Mouse (Mus musculus) liver, embryonic 11.5 days (tissue): Measurements from ENCODE around the gene Cdipt. TPM values are rescaled to one million over a fixed set of nuclear protein-coding genes. Genes with fewer than 3 reads are reported as not detected.

ENCODE experiments used
- ATAC-seq: fragments of 200-750 bp; cut with Nextera tagmentation; replicated peaks from 2 replicates; pipeline ENCODE4 v1.8.0; 2017; ENCODE audit warnings: moderate number of reproducible peaks, mild to moderate bottlenecking, moderate TSS enrichment, moderate library complexity; ENCODE audit not compliant: low FRiP score
- DNase-seq: peaks from one replicate; pipeline ENCODE4 v3.0.0-alpha.2; 2017; ENCODE audit warnings: low spot score
- H3K27ac ChIP-seq: fragments of 300-500 bp; sonication (generic); 2 replicates; pipeline ENCODE4 v1.5.1; 2014; ENCODE audit warnings: mild to moderate bottlenecking, low read depth, low read length, control low read depth
- H3K27me3 ChIP-seq: fragments of 300-500 bp; sonication (generic); replicated peaks from 2 replicates; pipeline ENCODE4 v1.6.1; 2014; ENCODE audit warnings: low read length, mixed read lengths; ENCODE audit not compliant: control insufficient read depth, insufficient read depth
- H3K36me3 ChIP-seq: fragments of 300-500 bp; sonication (generic); 2 replicates; pipeline ENCODE4 v1.6.1; 2014; ENCODE audit warnings: mild to moderate bottlenecking, low read length, moderate library complexity, mixed read lengths; ENCODE audit not compliant: control insufficient read depth, insufficient read depth
- H3K4me1 ChIP-seq: fragments of 300-500 bp; sonication (generic); replicated peaks from 2 replicates; pipeline ENCODE4 v1.6.1; 2014; ENCODE audit warnings: low read length, mixed read lengths; ENCODE audit not compliant: control insufficient read depth, insufficient read depth
- H3K4me2 ChIP-seq: fragments of 300-500 bp; sonication (generic); 2 replicates; pipeline ENCODE4 v1.6.1; 2014; ENCODE audit warnings: mild to moderate bottlenecking, control low read depth, moderate library complexity
- H3K4me3 ChIP-seq: fragments of 300-500 bp; sonication (generic); 2 replicates; pipeline ENCODE4 v1.5.1; 2014; ENCODE audit warnings: low read depth, low read length, control low read depth
- H3K9ac ChIP-seq: fragments of 300-500 bp; sonication (generic); 2 replicates; pipeline ENCODE4 v1.6.1; 2014; ENCODE audit warnings: low read depth, low read length, control low read depth
- H3K9me3 ChIP-seq: fragments of 300-500 bp; sonication (generic); 2 replicates; pipeline ENCODE4 v1.6.1; 2016; ENCODE audit warnings: low read length, inconsistent platforms, mixed read lengths; ENCODE audit not compliant: control insufficient read depth
- WGBS: fragments of 180-500 bp; shearing (Covaris S2); extraction: QIAGEN DNeasy Blood & Tissue Kit; methylation state at CpG from one replicate; pipeline ENCODE4 v1.1.7; 2014; 5-methylcytosine and 5-hydroxymethylcytosine counted together
- polyA plus RNA-seq: library from polyadenylated mRNA; unstranded; fragments of >200 nt; fragmentation: Nextera tagmentation; extraction: Ambion mirVana; gene quantifications from 2 replicates; pipeline ENCODE4 v1.2.1, GENCODE M21; 2014

Cdipt gene
- polyA plus RNA-seq, 1 experiment from 2014 or later = 72.2 TPM

DNA sequence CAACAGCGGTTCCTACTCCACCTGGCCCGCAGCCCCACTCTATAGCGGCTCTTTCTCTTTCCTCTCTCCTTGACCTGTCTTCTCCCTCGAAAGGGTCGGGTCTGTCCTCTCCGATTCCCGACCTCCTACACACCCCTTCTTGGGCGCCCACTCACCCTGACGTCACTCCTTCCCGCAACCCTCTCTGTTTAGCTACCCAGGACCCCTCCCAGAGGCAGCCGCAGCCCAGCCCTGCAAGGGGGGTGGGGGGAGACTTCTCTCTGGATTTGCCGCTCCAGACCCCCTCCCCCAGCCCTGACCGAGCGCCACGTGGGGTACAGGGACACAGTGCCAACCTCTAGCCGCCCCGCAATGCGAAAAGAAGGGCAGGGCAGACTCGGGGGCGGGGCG, 26.3 kb upstream of the Cdipt start, which contains the start of gene Asphd1:
TSS of gene Asphd1 (minus strand) at position 180 of the 390 bp plus-strand sequence.
- 2% methylated on average over 21 of the region's 21 CpGs for WGBS
- peak; percentile 32; the same call in 1 of the 2 replicates for ATAC-seq
- H3K36me3 ChIP-seq = peaks cover 7% of the 10 kb centered on the region; the same call in 1 of the 2 replicates
- no peak within 1 kb of the TSS for H3K27ac ChIP-seq
- peak within 1 kb of the TSS; percentile 53 for H3K4me3 ChIP-seq
- H3K4me1 ChIP-seq = peaks cover 10% of the 10 kb centered on the region
- peak within 1 kb of the TSS; percentile 99 for H3K4me2 ChIP-seq
- no peak within 1 kb of the TSS for H3K9ac ChIP-seq
- H3K9me3 ChIP-seq = no peaks in the 10 kb centered on the region
- no peak for DNase-seq
- H3K27me3 ChIP-seq = peaks cover 35% of the 10 kb centered on the region

DNA sequence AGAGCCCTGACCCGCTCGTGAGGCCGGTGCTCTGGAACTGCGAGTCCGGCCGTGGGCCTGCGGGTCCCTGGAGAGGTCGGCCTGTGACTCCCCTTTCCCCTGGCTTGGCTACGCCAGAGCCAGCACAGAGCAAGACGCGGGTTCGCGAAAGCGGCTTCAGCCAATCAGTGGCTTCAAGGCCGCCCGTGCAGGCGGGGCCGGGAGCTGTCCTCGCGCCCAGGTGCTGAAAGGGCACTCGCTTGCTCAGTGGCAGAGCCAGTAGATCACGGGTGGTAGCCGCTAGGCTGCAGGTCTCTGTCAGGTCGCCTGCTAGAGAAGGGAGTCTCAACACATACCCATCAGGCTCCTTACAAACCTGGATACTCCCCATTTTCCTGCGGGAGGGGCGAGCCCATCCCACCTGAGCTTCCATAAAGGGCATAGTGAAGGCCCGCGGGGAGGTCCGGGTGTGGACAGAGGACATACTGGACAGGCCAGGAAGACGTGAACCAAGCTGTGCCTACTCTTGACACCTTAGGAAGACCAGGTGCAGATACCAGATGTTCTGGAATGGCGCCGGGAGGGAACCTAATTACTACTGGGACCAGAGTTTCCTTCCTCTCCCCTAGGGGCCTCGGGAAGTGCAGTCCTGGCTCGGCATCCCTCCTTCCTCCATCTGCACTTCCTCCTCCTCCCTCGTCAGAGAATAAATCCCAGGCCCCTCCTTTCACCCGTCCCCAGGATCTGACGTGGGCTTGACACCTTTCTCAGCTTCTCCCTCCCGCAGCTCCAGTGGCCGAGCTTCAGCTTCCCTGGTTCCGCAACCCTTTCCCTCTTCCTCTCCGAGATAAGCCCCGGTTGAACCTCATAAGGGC, 25.7 kb upstream of the Cdipt start, which contains the start of gene Sez6l2:
TSS of gene Sez6l2 (plus strand) at position 771 of the 854 bp plus-strand sequence.
- WGBS = 2% methylated on average over 42 of the region's 42 CpGs
- no peak within 1 kb of the TSS for H3K9ac ChIP-seq

DNA sequence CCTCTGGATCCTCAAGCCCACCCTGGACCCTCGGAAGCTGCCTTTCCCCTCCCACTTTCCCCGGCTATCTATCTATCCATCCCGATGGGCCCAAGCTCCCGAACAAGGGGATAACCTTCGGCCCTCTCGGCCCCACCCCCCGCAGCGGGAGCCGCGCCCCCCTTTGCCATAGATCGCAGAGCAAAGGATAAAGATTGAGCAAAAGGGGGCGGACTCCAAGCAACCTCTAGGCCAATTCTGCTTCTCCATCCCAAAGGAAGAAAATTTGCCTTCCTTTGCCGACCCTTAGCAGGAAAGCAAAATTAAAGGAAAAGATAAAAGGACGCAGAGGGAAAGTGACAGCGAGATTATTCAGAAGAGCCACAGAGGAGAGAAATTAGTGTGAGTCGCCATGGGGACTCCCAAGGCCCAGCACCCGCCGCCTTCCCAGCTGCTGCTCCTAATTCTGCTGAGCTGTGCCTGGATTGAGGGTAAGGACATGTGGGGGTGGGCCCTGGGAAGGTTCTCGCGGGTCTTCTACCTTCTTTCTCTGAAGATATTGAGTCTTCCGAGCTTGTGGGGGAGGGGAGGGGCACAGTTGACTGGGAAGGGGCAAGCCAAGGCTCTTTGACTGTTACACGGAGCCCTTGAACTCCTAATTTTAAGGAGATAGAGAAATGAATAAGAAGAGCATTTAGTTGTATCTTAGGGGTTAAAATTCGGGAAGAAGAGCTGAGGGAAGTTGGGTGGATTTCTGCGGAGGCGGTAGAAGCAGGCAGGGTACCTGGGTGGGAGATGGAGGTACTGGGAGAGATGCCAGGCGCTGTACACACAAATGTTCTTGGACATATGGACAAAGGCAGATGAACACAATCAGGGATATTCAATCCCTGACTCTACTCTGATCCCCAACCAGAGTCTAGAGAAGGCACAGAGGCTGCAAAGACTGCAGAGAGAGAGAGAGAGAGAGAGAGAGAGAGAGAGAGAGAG, 24.8 kb upstream of the Cdipt start:
- DNase-seq (no peak), ATAC-seq (no peak)
- Histone ChIP-seq H3K4me2 (peak overlapping the region; percentile 99; the same call in 1 of the 2 replicates), H3K9ac (no peak overlapping the region), H3K4me3 (no peak overlapping the region; the same call in 1 of the 2 replicates), H3K9me3 (no peaks in the 10 kb centered on the region), H3K27me3 (peaks cover 35% of the 10 kb centered on the region), H3K27ac (no peak overlapping the region), H3K36me3 (peaks cover 2% of the 10 kb centered on the region; the same call in 1 of the 2 replicates), H3K4me1 (peaks cover 10% of the 10 kb centered on the region)
- WGBS = 8% methylated on average over 26 of the region's 26 CpGs

More for the DNA sequence above, 25.7 kb upstream of the Cdipt start, which contains the start of gene Sez6l2:
- Histone ChIP-seq H3K27me3 (peaks cover 35% of the 10 kb centered on the region), H3K9me3 (no peaks in the 10 kb centered on the region), H3K4me3 (peak within 1 kb of the TSS; percentile 53), H3K4me1 (peaks cover 10% of the 10 kb centered on the region), H3K27ac (no peak within 1 kb of the TSS), H3K36me3 (peaks cover 7% of the 10 kb centered on the region; the same call in 1 of the 2 replicates), H3K4me2 (peak within 1 kb of the TSS; percentile 99)
- ATAC-seq (peak; percentile 85), DNase-seq (peak; percentile 96)

DNA sequence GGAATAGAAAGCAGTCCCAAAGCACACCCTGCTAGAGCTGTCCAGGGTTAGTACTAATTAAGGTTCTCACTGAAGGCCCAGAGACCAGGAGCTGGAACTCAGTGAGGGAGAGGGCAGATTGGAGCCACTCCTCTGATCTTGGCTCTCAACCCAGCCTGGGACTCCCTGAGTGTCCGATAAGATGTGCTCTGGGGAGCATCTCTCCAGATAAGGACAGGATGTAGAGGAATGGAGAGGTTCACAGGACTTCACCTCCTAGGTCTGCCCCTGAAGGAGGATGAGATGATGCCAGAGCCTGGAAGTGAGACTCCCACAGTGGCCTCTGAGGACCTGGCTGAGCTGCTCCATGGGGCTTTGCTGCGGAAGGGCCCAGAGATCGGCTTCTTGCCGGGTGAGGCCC, 24.0 kb upstream of the Cdipt start:
- Histone ChIP-seq H3K4me3 (no peak overlapping the region), H3K27ac (no peak overlapping the region), H3K9ac (no peak overlapping the region), H3K4me1 (peaks cover 10% of the 10 kb centered on the region), H3K27me3 (peaks cover 35% of the 10 kb centered on the region), H3K9me3 (no peaks in the 10 kb centered on the region), H3K4me2 (no peak overlapping the region), H3K36me3 (no peaks in the 10 kb centered on the region)
- ATAC-seq = no peak
- 15% methylated on average over 4 of the region's 4 CpGs for WGBS
- DNase-seq = no peak

DNA sequence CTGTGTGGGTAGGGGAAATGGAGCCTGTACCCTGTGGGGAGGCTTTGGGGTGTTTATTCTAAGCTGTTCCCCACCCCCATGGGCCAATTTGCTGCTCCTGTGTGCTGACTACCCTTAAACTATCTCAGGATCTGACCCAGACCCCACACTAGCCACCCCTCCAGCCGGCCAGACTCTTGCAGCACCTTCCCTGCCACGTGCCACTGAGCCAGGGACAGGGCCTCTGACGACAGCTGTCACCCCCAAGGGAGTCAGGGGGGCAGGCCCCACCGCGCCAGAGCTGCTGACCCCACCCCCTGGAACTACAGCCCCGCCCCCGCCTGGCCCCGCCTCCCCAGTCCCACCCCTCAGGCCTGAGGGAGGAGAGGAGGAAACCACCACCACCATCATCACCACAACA, 23.1 kb upstream of the Cdipt start:
- no peak for DNase-seq
- H3K9ac ChIP-seq = no peak overlapping the region
- no peaks in the 10 kb centered on the region for H3K36me3 ChIP-seq
- H3K27me3 ChIP-seq = peaks cover 35% of the 10 kb centered on the region
- H3K9me3 ChIP-seq = no peaks in the 10 kb centered on the region
- no peak for ATAC-seq
- H3K4me1 ChIP-seq = peaks cover 10% of the 10 kb centered on the region
- no peak overlapping the region for H3K4me3 ChIP-seq
- H3K27ac ChIP-seq = no peak overlapping the region
- H3K4me2 ChIP-seq = no peak overlapping the region
- WGBS = 0% methylated on average over 8 of the region's 8 CpGs

DNA sequence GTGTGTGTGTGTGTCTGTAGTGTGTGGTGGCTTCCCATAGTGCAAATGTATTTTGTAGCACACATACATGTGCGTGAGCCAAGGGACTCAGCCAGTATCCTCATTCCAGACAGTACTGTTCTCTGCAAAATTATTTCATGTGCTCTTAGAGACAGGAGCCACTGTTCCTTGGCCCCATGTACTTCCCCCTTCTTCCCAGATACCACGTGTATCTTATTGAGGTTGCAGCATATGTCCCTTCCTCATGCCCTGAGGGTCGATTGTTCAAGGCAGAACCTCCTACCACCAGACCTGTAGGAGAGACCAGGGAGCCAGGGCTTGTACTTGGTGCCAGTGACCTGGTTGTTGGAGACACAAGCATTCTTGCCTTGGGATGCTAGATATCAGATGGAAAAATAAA, 20.6 kb upstream of the Cdipt start:
- Histone ChIP-seq H3K27me3 (peaks cover 32% of the 10 kb centered on the region), H3K4me3 (no peak overlapping the region), H3K27ac (no peak overlapping the region), H3K4me1 (peaks cover 3% of the 10 kb centered on the region; the same call in 1 of the 2 replicates), H3K9ac (no peak overlapping the region), H3K4me2 (no peak overlapping the region), H3K36me3 (no peaks in the 10 kb centered on the region), H3K9me3 (no peaks in the 10 kb centered on the region)
- ATAC-seq = no peak
- no peak for DNase-seq
- 42% methylated on average over 3 of the region's 3 CpGs for WGBS

DNA sequence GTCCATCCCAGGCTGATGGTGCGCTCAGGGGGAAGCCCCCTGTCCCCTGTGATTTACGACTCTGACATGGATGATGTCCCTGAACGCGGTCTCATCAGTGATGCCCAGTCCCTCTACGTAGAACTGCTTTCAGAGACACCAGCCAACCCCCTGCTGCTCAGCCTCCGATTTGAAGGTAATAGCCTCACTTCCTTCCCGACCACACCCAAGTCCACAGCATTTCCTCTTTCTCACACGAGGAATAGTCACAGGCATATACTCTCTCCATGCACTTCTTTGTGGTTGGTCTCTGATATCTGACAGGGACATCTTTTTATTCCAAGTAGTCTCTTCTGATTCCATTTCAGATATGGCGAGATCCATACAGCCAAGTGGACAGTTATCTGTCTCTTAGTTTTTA, 15.9 kb upstream of the Cdipt start:
- DNase-seq (no peak), ATAC-seq (no peak)
- Histone ChIP-seq H3K27me3 (peaks cover 17% of the 10 kb centered on the region), H3K9me3 (no peaks in the 10 kb centered on the region), H3K36me3 (no peaks in the 10 kb centered on the region), H3K27ac (no peak overlapping the region), H3K4me3 (no peak overlapping the region), H3K4me1 (no peaks in the 10 kb centered on the region), H3K9ac (no peak overlapping the region), H3K4me2 (no peak overlapping the region)
- 56% methylated on average over 9 of the region's 9 CpGs for WGBS

DNA sequence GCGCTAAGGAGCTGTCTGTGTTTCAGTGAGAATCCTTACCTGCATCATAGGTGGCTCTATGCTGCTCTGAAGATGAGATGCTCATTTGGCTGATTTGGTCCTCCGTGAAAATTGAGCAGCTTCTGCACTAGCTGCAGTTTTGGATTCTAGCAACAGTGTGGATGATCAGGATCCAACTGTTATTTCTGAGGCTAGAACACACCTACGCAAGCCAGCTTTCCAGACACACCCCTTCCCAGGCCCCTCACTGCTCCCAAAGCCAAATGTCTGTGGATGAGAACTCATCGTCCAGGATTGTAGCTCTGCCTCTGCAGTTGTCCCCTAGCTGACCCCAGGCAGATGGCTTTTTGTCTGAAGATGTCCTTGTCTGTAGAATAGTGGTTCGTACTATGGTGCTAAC, 14.6 kb upstream of the Cdipt start:
- peaks cover 17% of the 10 kb centered on the region for H3K27me3 ChIP-seq
- H3K27ac ChIP-seq = no peak overlapping the region
- ATAC-seq = no peak
- no peak for DNase-seq
- H3K9ac ChIP-seq = no peak overlapping the region
- no peak overlapping the region for H3K4me3 ChIP-seq
- no peaks in the 10 kb centered on the region for H3K9me3 ChIP-seq
- H3K4me2 ChIP-seq = no peak overlapping the region
- no peaks in the 10 kb centered on the region for H3K36me3 ChIP-seq
- WGBS = 77% methylated on average over 5 of the region's 5 CpGs
- H3K4me1 ChIP-seq = no peaks in the 10 kb centered on the region
